Mouse (Mus musculus): ENCODE measurements around the gene Selenbp1.
A peak's percentile ranks its signal among the peaks of the same experiment; 100 is the strongest.
"Not testable (repeated sequence)": the region's sequence is repeated elsewhere in the genome, so short reads cannot be mapped to it uniquely, and the experiment has no call there.

DNA sequence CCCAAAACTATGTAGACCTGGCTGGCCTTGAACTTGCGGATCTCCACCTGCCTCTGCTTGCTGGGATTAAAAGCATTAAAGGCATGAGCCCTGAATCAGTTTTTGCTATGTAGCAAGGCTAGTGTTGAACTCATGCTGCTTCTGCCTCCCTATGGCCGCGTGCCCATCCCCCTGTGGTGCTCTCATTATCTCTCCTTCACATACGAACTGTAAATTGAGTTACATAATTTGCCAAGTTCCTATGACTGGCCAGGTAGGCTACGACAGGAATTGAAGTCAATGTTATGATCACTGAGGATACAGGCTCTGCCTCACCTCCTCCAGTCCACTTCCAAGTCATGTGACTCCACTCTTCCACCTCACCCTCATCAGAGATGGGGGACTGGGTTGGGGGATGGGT lies 3.3 kb downstream of the Selenbp1 start:
- not testable (repeated sequence) for TF ChIP-seq CTCF (IDR thresholded peaks at IDR 0.05; ENCODE audit: low read depth)
- TF ChIP-seq EP300 (IDR thresholded peaks at IDR 0.05; ENCODE audit: low read depth), result peak; percentile 59

Measured in liver, embryonic 14.5 days (tissue).